Mouse (Mus musculus): ENCODE results near the gene D230025D16Rik. TPM values are rescaled to one million over a fixed set of nuclear protein-coding genes. Genes with fewer than 3 reads are reported as not detected.
A peak's percentile ranks its signal among the peaks of the same experiment; 100 is the strongest.
"Not testable (repeated sequence)": the region's sequence is repeated elsewhere in the genome, so short reads cannot be mapped to it uniquely, and the experiment has no call there.

D230025D16Rik gene
- polyA plus RNA-seq, 1 experiment from 2014 or later: 21.8 TPM

DNA sequence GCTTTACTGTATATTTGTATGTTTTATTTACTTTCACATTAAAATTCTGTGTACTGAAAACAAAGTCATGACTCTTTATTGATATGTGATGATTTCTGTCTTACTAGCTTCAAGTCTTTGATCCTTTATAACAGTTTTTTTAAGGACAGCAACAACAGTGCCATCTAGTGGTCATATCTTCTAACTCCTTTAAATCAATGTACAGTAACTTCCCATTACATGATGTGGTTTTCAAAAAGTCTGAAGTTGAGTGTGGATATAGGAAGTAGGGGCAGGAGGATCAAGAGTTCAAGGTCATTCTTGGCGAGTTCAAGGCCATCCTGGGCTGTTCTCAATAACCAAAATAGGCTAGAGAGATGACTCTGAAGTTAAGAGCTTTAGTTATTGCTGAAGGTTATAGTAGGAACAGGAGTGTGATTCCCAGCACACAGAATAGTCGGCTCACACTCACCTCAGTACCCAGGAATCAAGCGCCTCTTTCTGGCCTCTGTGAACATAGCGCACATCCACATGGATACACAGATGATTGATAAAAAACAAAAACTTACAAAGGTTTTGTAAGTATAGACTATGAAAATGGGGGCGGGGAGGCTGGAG, 6.9 kb upstream of the D230025D16Rik start:
- Histone ChIP-seq H3K27me3 (replicated peaks) (no peaks in the 10 kb centered on the region), H3K4me3 (replicated peaks) (no peak overlapping the region), H3K4me1 (replicated peaks) (no peaks in the 10 kb centered on the region), H3K9me3 (no peaks in the 10 kb centered on the region), H3K36me3 (0 out of 2 replicates have a peak, but pooled peaks cover 7% of the 10 kb centered on the region), H3K9ac (no peak overlapping the region), H3K4me2 (replicated peaks) (no peak overlapping the region), H3K27ac (no peak overlapping the region)
- WGBS: 83% methylated on average over 5 of the region's 5 CpGs
- ATAC-seq: peak; percentile 20; the same call in 1 of the 2 replicates

DNA sequence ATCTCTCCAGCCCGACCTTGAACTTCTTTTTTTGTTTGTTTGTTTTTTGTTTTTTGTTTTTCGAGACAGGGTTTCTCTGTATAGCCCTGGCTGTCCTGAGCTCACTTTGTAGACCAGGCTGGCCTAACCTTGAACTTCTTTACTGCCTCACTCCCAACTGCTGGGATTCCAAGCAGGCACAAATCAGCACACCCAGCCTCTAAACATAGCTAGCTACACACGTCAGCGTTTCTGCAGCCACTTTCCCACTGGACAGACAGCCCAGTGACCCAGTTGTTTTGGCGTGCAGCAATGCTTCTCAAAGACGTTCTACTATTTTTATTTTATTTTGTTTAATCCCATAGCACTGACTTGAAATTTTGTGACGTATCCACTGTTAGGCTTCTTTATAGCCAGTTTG, 1.1 kb upstream of the D230025D16Rik start:
- Histone ChIP-seq H3K27ac (no peak overlapping the region), H3K36me3 (no peaks in the 10 kb centered on the region), H3K9ac (no peak overlapping the region), H3K4me3 (replicated peaks) (no peak overlapping the region), H3K9me3 (no peaks in the 10 kb centered on the region), H3K4me2 (replicated peaks) (no peak overlapping the region; the same call in 1 of the 2 replicates), H3K4me1 (replicated peaks) (peaks cover 9% of the 10 kb centered on the region), H3K27me3 (replicated peaks) (no peaks in the 10 kb centered on the region)
- no peak for ATAC-seq
- 80% methylated on average over 7 of the region's 7 CpGs for WGBS

DNA sequence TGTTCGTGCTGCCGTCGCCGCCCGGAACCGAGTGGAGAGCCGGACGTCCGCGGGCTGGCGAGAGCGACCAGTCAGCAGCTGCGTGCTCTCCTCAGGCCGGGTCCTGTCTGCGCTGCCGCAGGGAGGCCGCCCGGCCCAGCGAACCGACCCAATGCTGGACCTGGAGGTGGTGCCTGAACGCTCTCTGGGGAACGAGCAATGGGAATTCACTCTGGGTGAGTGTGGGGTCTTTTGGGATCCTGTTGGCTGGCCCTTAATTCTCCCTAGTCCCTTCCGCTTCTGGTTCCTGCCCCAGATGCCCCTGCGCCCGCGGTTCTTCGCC, 288 bp downstream of the D230025D16Rik start:
- Histone ChIP-seq H3K4me2 (replicated peaks) (peak overlapping the region; percentile 84), H3K4me3 (replicated peaks) (peak overlapping the region; percentile 97), H3K27ac (peak overlapping the region; percentile 88), H3K9me3 (no peaks in the 10 kb centered on the region), H3K9ac (peak overlapping the region; percentile 90), H3K36me3 (no peaks in the 10 kb centered on the region), H3K4me1 (replicated peaks) (peaks cover 9% of the 10 kb centered on the region), H3K27me3 (replicated peaks) (no peaks in the 10 kb centered on the region)
- under 1% methylated on average over 27 of the region's 27 CpGs for WGBS
- ATAC-seq: no peak

DNA sequence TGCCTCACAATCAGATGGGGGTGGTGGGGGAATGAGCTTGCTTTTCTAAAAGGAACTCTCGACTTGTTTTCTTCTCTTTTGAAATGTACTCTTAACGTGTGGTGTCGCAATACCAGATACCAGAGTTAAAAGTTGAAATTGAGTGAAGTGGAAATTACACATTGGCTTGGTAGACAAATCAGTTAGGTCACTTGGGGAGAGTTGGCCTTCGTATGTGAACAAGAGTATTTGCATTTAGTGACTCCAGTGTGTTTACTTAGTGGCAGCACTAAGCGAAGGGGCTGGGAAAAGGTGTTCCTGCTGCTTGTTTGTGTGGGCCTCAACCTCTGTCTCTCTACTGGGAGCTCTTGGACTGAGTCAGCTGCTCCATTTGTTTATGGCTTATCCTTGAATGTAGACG, 972 bp downstream of the D230025D16Rik start:
- ATAC-seq: peak; percentile 20; the same call in 1 of the 2 replicates
- Histone ChIP-seq H3K9me3 (no peaks in the 10 kb centered on the region), H3K27me3 (replicated peaks) (no peaks in the 10 kb centered on the region), H3K36me3 (no peaks in the 10 kb centered on the region), H3K4me1 (replicated peaks) (peaks cover 9% of the 10 kb centered on the region), H3K27ac (0 out of 2 replicates have a peak overlapping the region, but pooled peaks have one; percentile 88), H3K4me2 (replicated peaks) (peak overlapping the region; percentile 84), H3K4me3 (replicated peaks) (peak overlapping the region; percentile 97), H3K9ac (peak overlapping the region; percentile 90)
- 12% methylated on average over 6 of the region's 6 CpGs for WGBS

DNA sequence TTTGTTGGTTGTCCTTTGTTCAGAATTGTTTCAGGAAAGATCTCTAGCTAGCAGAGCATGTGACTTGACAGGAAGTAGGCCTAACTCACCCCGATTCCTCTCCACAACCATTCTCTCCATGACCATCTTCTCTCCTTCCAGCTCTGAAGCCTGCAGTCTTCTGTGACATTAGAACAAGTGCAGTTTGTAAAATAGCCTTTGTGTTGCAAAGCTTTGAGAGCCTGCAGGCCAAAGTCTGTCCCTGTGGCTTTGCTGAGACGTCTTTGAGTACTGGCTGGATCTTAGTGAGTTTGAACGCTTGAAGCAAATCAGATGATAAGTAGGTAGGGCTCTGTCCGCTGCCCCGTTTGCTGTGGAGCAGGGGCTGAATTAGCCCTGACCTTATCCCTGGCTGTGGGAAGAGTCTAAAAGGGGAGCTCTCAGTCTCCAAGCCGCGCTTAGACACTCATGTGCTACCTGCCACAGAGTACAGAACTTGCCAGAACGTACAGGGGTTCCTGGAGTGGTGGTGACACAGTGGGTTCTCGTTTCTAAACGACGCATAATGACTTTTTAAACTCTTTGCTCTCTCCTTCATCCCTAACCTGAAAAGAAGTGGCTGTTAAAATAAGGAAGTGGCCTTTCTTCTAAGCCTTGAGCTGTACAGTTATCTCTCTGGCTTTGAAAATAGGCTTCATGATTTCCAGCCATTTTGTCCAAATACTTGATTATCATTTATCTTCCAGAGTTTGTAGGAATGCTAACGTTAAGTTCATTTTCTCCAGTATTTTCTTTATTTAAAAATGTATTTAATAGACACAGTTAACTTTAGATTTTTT, 6.8 kb downstream of the D230025D16Rik start:
- no peak for ATAC-seq
- Histone ChIP-seq H3K4me1 (replicated peaks) (0 out of 2 replicates have a peak, but pooled peaks cover 2% of the 10 kb centered on the region), H3K9me3 (no peaks in the 10 kb centered on the region), H3K4me2 (replicated peaks) (no peak overlapping the region), H3K9ac (no peak overlapping the region), H3K36me3 (0 out of 2 replicates have a peak, but pooled peaks cover 3% of the 10 kb centered on the region), H3K27ac (no peak overlapping the region), H3K27me3 (replicated peaks) (no peaks in the 10 kb centered on the region), H3K4me3 (replicated peaks) (no peak overlapping the region)
- 80% methylated on average over 12 of the region's 12 CpGs for WGBS

DNA sequence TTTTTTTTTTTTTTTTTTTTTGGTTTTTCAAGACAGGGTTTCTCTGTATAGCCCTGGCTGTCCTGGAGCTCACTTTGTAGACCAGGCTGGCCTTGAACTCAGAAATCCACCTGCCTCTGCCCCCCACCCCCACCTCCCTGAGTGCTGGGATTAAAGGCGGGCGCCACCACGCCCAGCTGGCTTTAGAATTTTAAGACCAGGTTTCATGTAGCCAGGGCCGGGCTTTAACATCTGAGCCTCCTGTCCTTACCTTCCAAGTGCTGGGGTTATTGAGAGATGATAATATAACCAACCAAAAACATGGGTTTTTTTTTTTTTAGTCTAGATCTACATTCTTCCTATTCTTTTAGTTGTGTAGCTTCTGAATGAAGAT, 7.4 kb downstream of the D230025D16Rik start:
- ATAC-seq; H3K4me3 ChIP-seq (replicated peaks); H3K27me3 ChIP-seq (replicated peaks); H3K27ac ChIP-seq; H3K4me1 ChIP-seq (replicated peaks); H3K9ac ChIP-seq; H3K9me3 ChIP-seq; H3K36me3 ChIP-seq; H3K4me2 ChIP-seq (replicated peaks): not testable (repeated sequence)
- 92% methylated on average over 4 of the region's 4 CpGs for whole genome bisulfite sequencing

DNA sequence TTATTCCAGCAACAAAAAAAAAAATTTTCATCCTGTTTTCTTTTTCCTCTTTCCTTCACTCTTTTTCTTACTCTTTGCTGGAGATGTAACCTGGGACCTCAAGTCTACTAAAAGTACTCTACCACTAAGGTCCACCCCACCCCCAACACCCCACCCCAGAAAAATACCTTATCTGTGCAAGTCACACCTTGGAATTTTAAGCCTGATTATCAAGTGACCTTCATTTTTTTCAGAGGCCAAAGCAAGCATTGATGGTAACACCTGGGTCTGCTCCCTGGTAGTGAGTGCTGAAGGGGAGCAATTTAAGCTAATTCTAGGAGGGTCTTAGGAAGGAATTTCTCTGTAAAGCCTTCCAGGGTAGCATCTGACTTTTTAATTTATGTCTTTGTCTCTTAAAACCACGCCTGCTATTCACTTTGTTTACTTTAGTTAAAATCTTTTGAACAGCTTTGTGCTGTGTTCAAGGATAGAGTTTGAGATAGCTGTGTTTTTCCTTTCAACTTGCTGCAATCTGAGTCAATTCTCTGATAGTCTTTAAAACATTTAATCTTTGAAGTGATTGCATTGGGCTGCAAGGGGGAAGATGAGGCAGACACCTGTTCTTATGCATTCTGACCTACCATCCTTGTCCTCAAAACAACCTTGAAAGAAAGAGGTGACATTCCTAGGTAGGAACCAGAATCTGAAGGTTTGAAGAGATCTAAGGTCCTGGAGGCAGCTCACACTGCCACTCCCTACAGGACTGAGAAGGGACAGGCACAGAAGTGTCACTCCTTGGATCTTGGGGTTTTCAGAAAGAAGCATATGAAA, 8.4 kb downstream of the D230025D16Rik start:
- Histone ChIP-seq H3K4me3 (replicated peaks) (no peak overlapping the region), H3K4me1 (replicated peaks) (0 out of 2 replicates have a peak, but pooled peaks cover 2% of the 10 kb centered on the region), H3K27me3 (replicated peaks) (no peaks in the 10 kb centered on the region), H3K9me3 (no peaks in the 10 kb centered on the region), H3K27ac (no peak overlapping the region), H3K9ac (no peak overlapping the region), H3K4me2 (replicated peaks) (no peak overlapping the region), H3K36me3 (0 out of 2 replicates have a peak, but pooled peaks cover 3% of the 10 kb centered on the region)
- WGBS: 22% methylated on average over 1 of the region's 1 CpGs
- 0 out of 2 replicates have a peak, but pooled peaks have one; percentile 23 for ATAC-seq

DNA sequence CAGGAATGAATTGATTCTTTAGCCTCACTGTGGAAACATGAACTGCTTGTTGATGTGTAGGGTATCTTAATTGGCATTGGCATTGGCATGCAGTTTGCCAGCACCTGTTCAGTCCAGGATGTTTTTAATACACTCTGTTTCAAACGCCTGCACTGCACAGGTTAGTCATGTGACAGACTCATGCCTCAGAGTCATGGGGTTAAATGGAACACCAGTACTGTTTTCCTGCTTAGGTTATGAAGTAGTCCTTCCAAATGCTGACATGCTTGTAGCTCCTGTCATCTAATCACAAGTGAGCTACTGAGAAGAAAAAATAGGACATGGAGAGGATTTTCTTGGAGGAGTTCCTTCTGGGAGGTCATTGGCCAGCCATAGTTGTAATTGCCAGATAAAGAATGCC, 10.3 kb downstream of the D230025D16Rik start:
- no peaks in the 10 kb centered on the region for H3K27me3 ChIP-seq (replicated peaks)
- 68% methylated on average over 1 of the region's 1 CpGs for WGBS
- 0 out of 2 replicates have a peak, but pooled peaks cover 2% of the 10 kb centered on the region for H3K4me1 ChIP-seq (replicated peaks)
- H3K4me3 ChIP-seq (replicated peaks): no peak overlapping the region
- no peak overlapping the region for H3K4me2 ChIP-seq (replicated peaks)
- H3K9ac ChIP-seq: no peak overlapping the region
- ATAC-seq: no peak
- H3K9me3 ChIP-seq: no peaks in the 10 kb centered on the region
- H3K27ac ChIP-seq: no peak overlapping the region
- H3K36me3 ChIP-seq: peaks cover 8% of the 10 kb centered on the region; the same call in 1 of the 2 replicates

DNA sequence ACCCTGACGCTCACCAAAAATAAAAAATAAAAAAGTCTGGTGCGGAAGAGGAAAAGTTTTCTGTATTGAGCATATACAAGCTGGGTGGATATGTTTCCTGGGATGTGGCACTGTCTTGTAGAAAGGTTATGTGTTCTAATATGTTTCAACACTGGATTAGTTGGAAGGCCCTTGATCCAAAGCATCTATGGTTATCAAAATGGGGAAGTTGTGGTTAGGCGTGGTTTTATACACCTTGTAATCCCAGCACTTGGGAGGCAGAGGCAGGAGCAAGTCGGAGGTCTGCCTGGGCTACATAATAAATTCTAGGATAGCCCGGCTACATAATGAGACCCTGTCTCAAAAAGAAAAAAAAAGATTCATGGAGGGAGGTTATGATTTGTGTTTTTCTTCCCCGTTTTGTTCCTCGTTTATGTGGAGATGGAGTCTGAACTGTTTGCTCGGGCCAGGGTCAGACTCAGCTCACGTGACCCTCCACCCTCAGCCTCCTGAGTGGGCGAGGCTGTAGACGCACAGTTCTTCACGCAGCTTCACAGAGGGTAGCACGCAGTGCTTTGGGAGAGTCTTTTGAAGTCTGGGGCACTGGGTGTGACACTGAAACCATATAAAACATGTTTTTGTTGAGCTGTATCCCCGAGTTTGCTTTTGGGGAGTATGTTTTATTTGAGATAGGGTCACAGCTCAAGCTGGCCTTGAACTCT, 12.6 kb downstream of the D230025D16Rik start:
- no peak overlapping the region for H3K9ac ChIP-seq
- H3K36me3 ChIP-seq: peaks cover 17% of the 10 kb centered on the region
- 0 out of 2 replicates have a peak, but pooled peaks cover 2% of the 10 kb centered on the region for H3K4me1 ChIP-seq (replicated peaks)
- H3K9me3 ChIP-seq: no peaks in the 10 kb centered on the region
- no peak overlapping the region for H3K4me2 ChIP-seq (replicated peaks)
- H3K4me3 ChIP-seq (replicated peaks): no peak overlapping the region
- ATAC-seq: no peak
- no peaks in the 10 kb centered on the region for H3K27me3 ChIP-seq (replicated peaks)
- H3K27ac ChIP-seq: no peak overlapping the region
- 88% methylated on average over 14 of the region's 14 CpGs for WGBS

DNA sequence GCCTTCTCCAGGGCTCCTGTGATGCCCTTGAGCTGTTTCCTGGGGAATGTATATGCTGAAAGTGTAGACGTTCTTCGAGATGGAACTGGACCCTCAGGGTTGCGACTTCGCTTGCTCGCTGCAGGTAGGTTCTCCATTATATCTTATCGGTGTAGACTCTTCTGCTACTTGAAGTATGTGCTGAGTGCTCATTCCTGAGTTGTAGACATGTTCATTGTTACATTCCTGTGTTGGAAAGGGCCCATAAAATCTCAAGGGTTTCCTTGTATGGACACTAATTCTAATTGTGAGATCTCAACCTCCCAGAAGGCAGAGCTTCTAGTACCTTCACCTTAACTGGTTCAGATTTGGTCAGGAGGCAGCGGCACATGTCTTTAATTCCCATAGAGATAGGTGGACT, 16.1 kb downstream of the D230025D16Rik start:
- H3K4me2 ChIP-seq (replicated peaks): no peak overlapping the region
- peaks cover 14% of the 10 kb centered on the region for H3K36me3 ChIP-seq
- H3K9me3 ChIP-seq: no peaks in the 10 kb centered on the region
- H3K9ac ChIP-seq: no peak overlapping the region
- 95% methylated on average over 7 of the region's 7 CpGs for WGBS
- no peak for ATAC-seq
- no peak overlapping the region for H3K27ac ChIP-seq
- no peaks in the 10 kb centered on the region for H3K4me1 ChIP-seq (replicated peaks)
- no peak overlapping the region for H3K4me3 ChIP-seq (replicated peaks)
- H3K27me3 ChIP-seq (replicated peaks): no peaks in the 10 kb centered on the region

DNA sequence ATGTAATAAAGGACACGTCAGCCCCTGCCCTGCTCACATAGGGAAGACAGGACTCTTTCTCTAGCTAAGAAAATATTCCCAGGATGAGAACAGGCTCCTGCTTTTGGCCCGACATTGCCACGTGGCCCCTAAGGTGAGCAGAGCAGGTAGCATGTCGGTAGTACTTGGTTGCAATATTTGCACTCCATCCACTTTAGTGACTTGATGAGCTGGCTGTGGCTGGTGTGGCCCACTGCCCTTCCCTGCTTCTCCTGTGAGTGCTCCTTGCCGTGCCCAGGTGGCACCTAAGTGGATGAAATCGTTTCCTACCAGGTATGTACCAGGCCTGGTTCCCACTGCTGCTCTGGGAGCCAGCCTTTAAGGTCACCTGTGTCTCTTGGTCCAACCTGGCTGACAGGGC, 27.0 kb downstream of the D230025D16Rik start:
- Histone ChIP-seq H3K27me3 (replicated peaks) (no peaks in the 10 kb centered on the region), H3K4me3 (replicated peaks) (no peak overlapping the region), H3K9ac (no peak overlapping the region), H3K27ac (no peak overlapping the region), H3K4me2 (replicated peaks) (no peak overlapping the region), H3K4me1 (replicated peaks) (peaks cover 22% of the 10 kb centered on the region), H3K9me3 (no peaks in the 10 kb centered on the region), H3K36me3 (peaks cover 32% of the 10 kb centered on the region)
- ATAC-seq: no peak
- WGBS: 93% methylated on average over 6 of the region's 6 CpGs

All from intestine, embryonic 15.5 days (tissue).